Mouse (Mus musculus): ENCODE measurements around the gene Nrsn2. TPM values are rescaled to one million over a fixed set of nuclear protein-coding genes. Genes with fewer than 3 reads are reported as not detected.

Gene Nrsn2
- total RNA-seq, 2 experiments from 2014 or later = not detected

DNA sequence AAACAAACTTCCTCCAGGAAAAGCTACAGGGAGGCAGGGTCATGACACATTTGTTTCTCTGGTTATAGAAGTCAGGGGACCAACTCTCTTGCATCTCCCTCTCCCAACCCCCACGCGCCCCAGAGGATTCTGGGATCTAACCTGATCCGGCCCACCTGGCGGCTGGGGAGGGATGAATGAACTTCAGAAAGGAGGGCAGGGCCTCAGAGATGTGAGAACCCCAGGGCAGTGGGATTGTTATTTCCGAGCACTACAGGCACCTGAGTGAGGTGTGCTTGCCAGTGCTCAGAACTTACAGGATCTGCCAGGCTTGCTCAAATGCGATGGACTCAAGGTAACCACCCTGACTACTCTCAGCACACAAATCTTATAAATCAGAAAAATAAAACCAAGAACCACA is 31.0 kb downstream of the Nrsn2 start:
- no peak for DNase-seq
- intact Hi-C loops (cut with DNase I) = no loop called here

DNA sequence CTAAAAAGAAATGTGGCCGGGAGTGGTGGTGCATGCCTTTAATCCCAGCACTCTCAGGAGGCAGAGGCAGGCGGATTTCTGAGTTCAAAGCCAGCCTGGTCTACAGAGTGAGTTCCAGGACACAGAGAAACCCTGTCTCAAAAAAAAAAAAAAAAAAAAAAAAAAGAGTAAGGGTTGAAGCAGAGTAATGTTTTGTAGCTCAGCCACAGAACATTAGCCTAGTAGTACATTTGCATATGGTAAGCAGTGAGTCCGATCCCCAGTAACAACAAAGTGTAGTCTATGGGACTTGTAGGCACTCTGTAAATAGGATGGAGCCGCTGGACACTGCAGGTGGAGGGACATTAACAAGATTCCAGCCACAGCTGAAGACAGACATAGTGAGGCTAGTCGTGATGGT is 31.5 kb downstream of the Nrsn2 start:
- DNase-seq = no peak
- intact Hi-C loops (cut with DNase I) = no loop called here

DNA sequence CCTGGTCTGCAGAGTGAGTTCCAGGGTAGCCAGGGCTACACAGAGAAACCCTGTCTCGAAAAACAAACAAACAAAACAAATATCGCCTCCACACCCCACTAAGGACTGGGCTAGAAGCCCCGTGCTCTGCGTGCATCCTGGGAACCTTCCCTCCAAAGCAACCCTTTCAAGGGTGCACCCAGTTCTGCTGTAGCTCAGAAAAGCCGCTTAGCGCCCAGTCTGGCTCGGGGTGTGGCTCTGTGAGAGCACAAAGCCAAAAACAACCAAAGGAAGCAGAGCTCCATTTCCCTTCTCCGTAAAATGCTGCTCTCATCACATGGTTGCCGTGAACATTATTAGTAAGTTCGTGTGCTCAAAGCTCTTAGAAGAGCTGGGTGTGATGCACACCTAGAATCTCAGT is 32.1 kb downstream of the Nrsn2 start:
- intact Hi-C loops (cut with DNase I) = no loop called here
- no peak for DNase-seq

DNA sequence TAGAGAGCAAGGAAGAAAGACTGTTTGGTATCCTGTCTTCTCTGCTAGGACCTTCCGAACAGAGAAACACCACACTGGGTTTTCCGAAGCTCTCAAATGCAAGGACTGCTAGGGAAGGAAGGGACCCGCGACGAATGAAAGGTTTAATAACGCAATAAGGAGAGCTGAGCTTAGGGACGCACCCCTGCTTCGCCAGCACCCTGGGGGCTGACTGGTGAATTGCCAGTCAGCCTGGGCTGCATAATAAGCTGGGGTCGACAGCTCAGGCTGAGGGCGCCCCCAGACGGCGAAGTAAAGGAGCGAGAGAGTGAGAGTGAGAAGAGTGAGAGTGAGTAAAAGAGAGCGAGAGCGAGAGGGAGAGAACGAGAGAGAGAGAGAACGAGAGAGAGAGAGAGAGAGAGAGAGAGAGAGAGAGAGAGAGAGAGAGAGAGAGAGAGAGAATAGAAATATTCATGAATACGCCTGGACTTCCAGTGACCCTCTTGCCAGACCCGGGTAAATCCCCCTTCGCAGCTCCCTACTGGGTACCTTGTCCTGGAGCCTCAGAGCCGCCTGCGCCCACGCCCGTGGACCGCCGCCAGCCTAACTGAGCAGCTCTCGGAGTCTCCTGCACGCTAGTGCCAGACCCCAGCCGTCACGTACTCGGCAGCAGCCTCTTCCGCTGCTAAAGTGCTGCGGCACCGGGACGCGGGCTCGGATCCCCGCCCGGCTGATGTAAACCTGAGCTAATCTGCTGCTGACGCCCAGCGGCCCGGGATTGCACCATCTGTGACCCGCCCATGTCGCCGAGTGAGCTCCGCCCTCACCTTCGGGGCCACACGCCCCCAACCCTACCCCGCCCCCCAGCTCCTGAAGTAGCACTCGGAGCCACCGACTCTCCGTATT is 32.9 kb downstream of the Nrsn2 start, which contains the start of gene Trib3:
Gene Trib3, minus strand, starts transcription at position 704 of the 885 bp plus-strand sequence.
- intact Hi-C loops (cut with DNase I) = no loop called here
- peak; percentile 64 to 65 for DNase-seq

DNA sequence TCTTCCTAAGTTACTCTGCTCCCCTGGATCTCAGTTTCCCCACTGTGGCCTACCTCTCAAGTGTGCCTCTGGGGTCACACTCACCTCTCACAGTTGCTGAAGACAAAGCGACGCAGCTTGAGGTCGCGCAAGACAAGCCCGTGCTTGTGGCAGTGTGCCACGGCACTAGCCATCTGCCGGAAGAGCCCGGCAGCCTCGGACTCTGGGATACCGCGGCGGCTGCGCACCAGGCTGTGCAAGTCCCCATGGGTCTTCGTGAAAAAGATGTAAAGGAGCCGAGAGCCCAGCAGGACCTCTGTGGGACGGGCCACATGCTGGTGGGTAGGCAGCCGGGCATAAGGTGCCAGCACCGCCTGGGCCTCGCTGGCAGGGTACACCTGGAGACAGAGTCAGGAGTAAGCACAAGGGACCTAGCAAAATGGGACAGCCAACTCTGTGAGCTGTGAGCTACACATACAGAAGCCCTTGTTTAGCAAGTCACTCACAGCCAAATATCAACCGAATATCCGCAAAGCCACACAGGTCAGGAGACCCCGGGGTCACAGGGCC is 36.7 kb downstream of the Nrsn2 start:
- intact Hi-C loops (cut with DNase I) = no loop called here
- DNase-seq = no peak

DNA sequence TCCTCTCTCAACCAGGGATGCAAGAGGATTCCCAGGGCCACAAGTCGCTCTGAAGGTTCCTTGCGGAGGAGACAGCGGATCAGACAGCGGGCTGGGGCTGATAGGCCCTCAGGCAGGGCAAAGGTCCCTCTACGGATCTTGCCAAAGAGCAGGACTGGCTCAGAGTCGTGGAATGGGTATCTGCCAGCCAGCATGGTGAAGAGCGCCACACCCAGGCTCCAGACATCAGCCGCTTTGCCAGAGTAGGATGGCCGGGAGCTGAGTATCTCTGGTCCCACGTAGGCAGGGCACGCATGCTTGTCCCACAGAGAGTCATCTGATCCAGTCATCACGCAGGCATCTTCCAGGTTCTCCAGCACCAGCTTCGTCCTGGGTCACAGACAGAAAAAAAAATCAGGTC is 38.1 kb downstream of the Nrsn2 start:
- intact Hi-C loops (cut with DNase I) = no loop called here

DNA sequence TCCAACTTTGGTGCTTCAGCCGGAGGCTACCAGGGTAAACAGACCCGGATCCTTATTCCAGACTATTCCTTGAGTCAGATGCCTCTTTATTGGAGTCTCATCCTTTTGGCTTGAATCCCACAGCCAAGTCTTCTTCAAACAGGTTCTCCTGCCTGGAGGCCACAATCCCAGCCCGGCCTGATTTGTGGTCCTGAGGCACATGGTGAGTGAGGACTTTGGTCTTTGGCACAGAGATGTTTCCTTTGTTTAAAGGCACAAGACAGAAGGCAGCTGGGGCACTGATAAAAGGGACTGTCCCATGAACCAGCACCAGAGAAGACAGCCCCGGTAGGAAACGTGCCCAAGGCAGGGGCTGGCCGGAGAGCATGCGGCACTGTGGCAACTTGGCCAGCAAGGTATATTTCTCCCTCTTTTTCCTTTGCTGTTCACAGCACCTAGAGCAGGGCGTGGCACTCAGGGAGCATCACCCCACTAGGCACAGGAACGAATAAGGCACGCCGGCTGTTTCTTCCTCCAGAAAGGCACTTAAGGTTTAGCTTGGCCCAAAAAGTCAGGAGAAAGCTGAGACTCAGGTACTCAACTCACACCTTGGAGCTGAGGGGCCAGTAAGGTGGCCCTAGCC is 38.7 kb downstream of the Nrsn2 start:
- DNase-seq = no peak
- intact Hi-C loops (cut with DNase I) = no loop called here

More for the DNA sequence above, 38.1 kb downstream of the Nrsn2 start:
- no peak for DNase-seq

DNA sequence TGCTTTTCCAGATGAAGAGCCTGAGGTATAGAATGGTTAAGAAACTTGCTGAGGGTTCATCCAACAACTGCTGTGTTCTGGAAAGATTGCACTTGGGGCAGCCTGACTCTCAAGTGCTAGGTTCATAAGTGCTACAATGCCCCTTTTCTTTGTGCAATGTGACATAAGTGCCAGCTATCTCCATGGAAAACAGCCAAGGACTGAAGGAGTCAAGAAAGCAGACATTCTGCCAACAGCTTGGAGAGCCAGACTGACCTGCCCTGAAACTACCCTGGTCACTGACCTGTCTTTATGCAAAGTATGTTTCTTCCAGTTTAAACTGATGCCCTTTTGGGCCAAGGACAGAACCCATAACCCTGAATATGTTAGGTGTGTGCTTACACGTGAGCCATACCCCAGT is 39.6 kb downstream of the Nrsn2 start:
- intact Hi-C loops (cut with DNase I) = no loop called here
- DNase-seq = no peak

DNA sequence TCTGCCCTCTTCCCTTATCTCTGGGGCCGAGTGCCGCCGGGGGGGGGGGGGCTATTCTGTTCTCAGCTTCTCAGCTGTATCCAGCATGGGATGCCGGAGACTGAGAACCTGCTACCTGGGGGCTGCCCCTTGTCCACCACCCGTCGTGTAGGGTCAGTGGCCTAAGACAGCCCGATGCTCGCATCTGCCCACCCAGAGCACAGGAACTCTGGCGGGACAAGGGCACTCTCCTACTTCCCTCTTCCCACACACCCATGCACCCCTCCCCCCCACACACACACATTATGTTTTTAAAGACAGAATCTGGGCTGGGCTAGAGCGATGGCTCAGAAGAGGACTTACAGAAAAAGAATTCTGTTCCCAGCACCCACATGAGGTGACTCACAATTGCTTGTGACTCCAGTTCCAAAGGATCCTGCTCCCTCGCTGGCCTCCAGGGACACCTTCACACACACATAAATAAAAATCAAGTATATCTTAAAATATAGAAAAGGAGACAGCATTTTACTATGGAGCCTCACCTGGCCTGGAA is 41.1 kb downstream of the Nrsn2 start:
- DNase-seq = no peak
- intact Hi-C loops (cut with DNase I) = no loop called here

DNA sequence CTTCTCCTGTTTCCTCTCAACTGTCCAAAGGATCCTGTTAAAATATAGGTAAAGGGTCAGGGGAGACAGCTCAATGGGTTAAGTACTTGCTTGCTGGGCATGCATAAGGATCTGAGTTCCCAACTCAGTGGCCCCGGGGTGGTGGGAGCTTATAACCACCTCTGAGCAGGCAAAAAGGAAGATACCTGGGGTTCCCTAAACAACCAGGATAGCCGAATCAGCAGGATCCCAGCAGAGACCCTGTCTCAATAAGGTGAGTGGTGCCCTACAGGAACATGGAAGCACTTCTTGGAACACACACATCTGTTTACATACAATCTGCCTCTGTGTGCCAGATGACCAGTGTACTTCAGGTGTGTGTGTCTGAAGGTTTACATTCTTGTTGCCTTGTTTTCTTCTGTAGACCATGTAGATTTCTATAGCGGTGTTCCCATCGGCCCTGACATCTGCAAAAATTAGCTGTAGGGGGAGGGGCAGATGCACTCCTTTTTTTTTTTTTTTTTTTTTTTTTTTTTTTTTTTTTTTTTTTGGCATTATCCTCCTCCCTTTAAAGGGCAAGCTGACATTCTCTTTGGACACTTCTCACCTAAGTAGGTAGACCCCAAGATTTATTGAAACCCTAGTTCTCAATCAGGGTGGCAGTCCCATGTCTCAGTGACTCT is 43.0 kb downstream of the Nrsn2 start:
- intact Hi-C loops (cut with DNase I) = no loop called here
- DNase-seq = no peak

DNA sequence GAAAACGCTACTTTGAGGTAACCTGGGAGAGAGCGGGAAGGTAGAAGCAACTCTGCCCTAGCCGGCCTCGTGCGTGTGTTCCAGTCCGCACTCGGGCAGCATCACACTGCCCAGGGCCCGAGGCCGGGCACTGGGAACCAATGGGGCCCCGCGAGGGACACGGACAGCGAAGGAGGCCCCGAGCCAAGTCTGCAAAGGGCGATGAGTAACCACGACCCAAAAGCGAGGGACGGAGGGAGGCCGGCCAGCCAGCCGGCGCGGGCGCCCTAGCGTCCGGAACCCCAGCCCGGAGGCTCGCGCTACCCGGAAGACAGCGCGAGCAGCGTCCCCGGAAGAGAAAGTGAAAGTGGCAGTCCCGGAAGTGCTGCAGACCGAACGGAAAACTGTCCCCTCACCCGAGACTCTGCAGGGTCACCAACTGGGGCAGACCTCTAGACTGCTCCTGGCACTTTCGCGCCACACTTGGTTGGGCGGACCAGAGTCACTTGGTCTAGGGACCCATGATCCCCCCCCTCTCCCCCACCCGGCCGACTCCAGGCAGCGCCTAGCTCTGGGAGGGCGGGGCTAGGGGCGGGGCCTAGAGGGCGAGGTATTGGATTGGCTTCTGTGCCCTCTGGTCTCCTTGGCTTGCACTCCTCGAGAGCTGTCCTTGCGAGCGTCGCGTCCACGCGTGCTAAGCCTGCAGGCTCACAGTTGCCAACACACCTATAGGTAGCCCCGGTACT is 44.2 kb downstream of the Nrsn2 start, which contains the start of gene Rbck1:
Gene Rbck1, minus strand, starts transcription at position 553 of the 725 bp plus-strand sequence.
- peak; percentile 80 to 88 for DNase-seq
- intact Hi-C loops (cut with DNase I) = no loop called here

DNA sequence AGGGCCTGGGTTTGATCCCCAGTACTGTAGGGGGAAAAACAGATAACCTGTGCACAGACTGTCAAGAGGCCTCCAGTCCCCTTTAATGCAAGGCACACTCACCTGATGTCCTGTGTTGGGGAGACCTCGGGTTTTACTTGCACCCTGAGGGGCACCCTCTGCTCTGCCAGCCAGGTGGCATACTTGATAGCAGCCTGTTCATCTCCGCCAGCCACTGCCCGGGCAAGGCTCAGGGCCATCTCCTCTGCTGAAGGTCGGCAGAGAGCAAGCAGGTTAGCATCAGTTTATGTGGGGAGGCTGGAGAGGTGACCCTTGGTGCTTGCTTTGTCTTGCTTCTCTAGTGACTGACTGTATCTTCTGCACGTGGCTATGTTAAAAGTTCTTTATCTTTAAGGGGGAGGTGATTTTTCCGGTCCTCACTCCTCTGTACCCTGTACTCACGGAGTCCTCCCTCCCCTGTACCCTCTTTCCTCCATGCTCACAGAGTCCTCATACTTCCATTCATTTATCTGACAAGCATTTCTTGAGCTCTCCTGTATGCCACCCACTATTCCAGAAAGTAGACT is 45.5 kb downstream of the Nrsn2 start:
- intact Hi-C loops (cut with DNase I) = no loop called here
- no peak for DNase-seq

DNA sequence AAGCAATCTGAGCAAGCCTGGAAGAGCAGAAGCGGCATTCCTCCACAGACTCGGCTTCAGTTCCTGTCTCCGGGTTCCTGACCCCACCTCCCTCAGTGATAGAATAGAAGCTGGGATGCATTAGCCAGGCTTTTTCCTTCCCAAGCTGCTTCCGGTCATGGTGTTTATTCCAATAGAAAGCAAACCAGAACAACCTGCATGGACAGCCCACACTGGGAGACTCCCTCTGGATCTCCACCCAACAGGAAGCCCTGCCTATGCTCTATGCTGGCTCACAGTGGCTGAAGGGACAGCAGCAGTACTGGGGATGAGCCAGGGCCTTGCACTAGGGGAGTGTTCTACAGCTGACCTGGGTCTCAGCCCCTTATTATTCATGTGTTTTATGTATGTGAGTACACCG is 48.5 kb downstream of the Nrsn2 start:
- intact Hi-C loops (cut with DNase I) = no loop called here
- DNase-seq = no peak

DNA sequence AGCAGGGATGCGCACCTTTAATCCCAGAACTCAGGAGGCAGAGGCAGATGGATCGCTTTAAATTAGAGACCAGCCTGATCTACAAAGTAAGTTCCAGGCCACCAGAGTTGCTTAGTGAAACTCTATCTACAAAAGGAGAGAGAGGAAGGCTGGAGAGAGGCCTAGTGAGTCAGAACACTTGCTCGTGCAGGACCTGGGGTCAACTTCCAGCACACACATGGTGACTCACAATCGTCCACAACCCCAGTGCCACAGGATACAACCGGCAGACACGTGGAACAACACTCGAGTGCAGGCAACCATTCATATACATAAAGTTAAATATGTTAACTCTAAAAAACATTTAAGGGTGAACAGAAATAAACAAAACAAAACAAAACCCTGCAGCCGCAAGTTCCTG is 49.8 kb downstream of the Nrsn2 start:
- DNase-seq = no peak
- intact Hi-C loops (cut with DNase I) = no loop called here

DNA sequence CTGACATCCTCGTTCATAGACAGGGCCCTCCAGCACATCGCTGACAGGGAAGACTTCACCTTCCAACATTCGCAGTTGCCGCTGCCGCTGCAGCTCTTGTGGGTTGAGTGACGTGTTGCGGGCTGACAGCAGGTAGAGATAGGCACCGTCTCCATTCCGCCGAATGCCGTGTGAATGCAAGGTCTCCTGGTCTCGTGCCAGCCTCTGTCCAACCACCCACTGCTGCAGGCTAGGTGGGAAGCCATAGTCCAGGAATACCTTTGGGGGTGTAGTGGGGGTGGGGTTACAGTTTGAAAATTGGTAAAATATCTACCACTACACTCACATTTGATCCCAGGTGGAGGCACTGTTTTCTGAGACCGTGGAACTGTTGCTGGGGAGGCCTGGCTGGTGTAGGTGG is 50.3 kb downstream of the Nrsn2 start:
- DNase-seq = no peak
- intact Hi-C loops (cut with DNase I) = no loop called here

DNA sequence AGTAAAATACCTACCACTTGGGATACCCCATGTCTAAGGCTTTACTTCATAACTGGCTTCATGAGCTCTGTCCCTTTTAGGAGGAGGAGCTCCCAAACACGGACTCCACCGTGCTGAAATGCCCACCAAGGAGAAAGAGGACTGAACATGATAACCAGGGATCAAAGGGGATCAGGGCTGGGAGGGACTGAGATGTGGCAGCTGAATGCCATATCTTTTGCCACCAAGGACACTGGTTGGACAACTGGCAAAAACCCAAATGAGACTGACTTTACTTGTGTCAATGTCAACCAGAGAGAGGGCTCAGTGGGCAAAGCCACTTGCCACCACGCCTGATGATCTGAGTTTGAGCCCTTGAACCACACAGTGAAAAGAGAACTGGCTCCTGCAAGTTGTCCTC is 51.6 kb downstream of the Nrsn2 start:
- intact Hi-C loops (cut with DNase I) = no loop called here
- DNase-seq = no peak

DNA sequence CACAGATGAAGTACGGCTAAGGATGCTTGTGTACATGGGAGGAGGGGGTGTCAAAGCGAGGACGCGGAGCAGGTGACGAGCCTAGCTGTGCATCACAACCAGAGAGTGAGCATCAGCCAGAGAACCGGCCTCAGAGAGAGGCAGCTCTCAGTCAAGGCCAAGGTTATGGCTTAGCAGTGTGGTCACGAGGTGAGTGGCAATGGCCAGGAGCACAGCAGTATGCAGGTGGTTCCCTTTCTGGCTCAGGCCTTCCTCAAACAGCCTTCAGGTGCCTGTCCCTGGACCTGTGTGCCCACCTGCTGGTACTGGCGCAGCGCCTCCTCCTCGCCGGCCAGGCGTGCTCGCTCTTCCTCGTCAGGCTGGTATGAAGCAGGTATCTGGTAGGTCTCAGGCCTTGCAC is 52.5 kb downstream of the Nrsn2 start:
- intact Hi-C loops (cut with DNase I) = no loop called here
- no peak for DNase-seq

DNA sequence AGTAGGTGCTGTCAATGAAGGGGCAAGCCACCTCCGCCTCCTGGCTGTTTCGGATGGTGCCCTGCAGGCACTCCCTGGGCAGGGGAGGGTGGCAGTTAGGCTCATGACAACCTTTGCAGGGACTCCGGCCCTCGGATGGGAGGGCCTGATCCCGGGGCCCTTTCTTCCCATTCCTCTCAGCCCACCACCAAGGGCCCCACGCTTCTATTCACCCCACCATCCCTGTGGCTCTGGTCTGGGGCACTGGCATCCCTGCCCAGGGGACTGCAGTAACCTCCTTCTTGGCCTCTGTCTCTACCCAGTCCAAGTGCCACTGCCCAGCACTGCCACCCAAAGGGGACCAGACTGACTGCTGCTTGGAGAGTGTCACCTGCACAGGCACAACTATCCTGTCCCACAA is 54.2 kb downstream of the Nrsn2 start:
- no peak for DNase-seq
- intact Hi-C loops (cut with DNase I) = no loop called here

DNA sequence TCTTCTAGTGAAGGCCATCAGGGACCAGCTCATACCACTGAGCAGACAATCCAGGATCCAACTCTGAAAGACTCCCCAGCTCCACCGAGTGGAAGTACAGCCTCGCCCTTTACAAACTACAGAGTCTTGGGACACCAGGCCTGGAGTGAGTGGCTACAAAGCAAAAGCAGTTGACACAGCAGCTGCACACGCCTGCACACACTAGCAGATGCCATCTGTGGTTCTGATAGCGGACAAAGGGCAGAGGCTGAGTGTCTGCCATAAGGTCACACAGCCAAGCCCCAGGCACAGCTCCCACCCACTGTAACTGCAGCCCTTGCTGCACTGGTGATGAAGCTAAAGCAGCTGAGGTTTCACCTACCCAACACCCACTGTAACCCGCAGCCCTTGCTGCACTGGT is 54.9 kb downstream of the Nrsn2 start:
- intact Hi-C loops (cut with DNase I) = no loop called here
- DNase-seq = no peak

Measured in gastrocnemius, postnatal 36 days (tissue).